Mouse (Mus musculus) forelimb bud, embryonic 11.5 days (tissue): ENCODE data around the gene Olfr823.
"Not testable (repeated sequence)": the region's sequence is repeated elsewhere in the genome, so short reads cannot be mapped to it uniquely, and the experiment has no call there.

Experiments used
- DNase-seq: peaks from one replicate; pipeline ENCODE4 v3.0.0-alpha.2; 2012; ENCODE audit warnings: low read depth, low spot score

Gene Olfr823

DNA sequence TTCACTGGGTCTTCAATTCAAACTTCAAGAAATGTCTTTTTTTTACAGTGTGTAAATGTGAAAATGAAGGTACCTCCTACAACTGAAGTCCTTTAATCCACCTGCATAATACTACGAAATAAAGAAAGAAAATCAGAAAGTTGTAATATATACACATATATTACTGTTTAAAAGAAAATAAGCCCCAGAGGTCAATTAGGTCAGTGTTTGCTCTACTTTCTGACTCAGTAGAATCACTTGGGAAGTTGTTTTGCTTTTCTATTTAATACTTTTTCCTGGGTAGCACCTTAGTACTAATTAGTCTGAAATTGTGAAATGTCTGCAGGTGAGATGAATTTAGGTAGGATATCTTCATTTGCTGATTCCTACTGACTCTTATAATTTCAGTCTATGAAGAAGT lies at the start of gene Olfr823:
Olfr823 (minus strand) TSS at position 101 of the 400 bp plus-strand sequence.
- DNase-seq = not testable (repeated sequence)

- DNase-seq = no peak
These were observed 28.9 kb upstream of the Olfr823 start for GRCm38 (mm10) chr10:130144121-130144520.

GRCm38 (mm10) chr10:130142481-130142880 lies 27.3 kb upstream of the Olfr823 start:
- DNase-seq = not testable (repeated sequence)

- no peak for DNase-seq
These were observed 19.6 kb upstream of the Olfr823 start for GRCm38 (mm10) chr10:130134811-130135210.

DNA sequence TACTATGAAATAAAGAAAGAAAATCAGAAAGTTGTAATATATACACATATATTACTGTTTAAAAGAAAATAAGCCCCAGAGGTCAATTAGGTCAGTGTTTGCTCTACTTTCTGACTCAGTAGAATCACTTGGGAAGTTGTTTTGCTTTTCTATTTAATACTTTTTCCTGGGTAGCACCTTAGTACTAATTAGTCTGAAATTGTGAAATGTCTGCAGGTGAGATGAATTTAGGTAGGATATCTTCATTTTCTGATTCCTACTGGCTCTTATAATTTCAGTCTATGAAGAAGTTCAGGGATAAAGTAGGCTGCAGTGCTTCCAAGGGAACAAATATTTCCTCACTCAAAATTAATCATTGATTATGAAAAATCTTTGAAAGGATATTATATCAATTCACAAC lies 14.7 kb upstream of the Olfr823 start, which contains the start of gene Olfr824:
Olfr824 (minus strand) TSS at position 101 of the 400 bp plus-strand sequence.
- DNase-seq = not testable (repeated sequence)

DNA sequence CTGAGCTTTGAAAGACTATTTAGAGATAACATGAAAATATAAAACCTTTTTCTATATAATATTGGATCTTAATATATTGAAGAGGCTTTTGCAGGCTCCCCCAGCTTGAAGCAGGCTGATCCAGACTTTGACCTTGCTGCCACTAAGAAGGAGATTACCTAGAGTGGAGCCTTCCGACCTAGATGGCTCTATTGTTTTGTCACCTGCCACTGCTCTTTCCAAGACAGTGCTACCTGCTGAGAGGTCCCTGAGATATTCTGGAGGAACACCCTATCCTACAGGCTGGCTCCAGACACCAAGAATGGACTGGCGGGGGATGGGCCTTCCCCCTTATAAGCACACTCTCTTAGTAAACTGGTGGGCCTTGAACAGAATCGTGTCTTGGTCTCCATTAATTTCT lies 862 bp upstream of the Olfr823 start:
- not testable (repeated sequence) for DNase-seq

- DNase-seq = no peak
These were observed 19.1 kb downstream of the Olfr823 start for GRCm38 (mm10) chr10:130096104-130096503.

DNA sequence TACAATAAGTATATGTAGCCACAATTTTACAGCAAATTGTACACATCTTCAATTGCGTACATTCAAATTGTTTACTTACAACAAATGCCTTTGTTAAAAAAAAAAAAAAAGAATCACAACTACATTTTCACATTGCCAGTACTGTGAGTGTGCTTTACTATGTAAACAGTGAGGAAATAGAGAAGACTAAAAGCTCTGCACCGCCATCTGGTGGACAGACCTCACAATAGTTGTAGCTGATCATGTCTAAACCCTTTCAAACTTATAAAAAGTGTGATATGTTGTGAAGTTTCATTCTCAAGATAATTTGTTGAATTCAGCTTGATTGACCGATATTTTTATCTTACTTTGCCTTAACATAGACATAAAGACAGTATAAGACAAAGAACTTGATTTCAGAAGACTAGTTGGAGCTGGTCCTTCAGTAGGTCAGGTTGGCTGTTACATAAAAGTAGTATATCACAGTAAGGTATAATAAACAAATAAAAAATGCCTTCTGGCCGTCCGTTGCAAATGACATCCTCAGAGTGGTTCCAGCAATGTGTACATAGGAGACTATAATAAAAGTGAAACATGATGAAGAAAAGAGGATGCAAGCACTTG lies 22.2 kb downstream of the Olfr823 start:
- peak; percentile 51 for DNase-seq

GRCm38 (mm10) chr10:130070910-130071309 lies 44.3 kb downstream of the Olfr823 start, which contains the start of gene Olfr822:
Olfr822 (plus strand) TSS chr10:130071210.
- DNase-seq = no peak
